Comparison of ENCODE assay signal across 17 mouse cellular contexts in the genomic region with DNA sequence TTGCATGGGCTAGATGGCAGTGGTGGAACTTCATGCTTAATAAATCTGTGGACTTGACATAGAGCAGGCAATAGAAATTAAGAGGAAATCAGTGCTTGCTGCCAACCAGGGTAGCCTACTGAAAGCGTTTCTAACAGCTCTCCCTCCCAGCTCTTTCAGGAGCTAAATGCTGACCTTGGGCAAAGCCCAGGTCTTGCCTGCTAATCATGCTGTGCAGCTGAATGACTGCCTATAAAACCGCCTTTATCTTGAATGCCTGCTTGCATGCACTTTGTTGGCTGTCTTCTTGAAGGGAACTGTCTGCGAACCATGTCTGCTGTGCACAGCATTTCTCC. TPM values are rescaled to one million over a fixed set of nuclear protein-coding genes. Genes with fewer than 3 reads are reported as not detected.
DNase-seq lines count a peak whose midpoint lies in the region; TF ChIP-seq lines count a peak whose summit lies in the region.
"Had no signal": no experiment of that assay in that cellular context is flagged by ENCODE, and none has a peak within 500 bp of the region (broad histone marks: within the 10 kb centered on the region; RNA-seq: fewer than 3 reads in every experiment).

No protein-coding gene starts in this region.

- no peaks in the 10 kb centered on the region for H3K36me3 ChIP-seq in heart, adult 2 months (ENCODE audit: control insufficient read depth, insufficient read depth, low read length)
- H3K36me3 ChIP-seq: limb, embryonic 10.5 days; liver, embryonic 12.5 days; midbrain, embryonic 12.5 days had no signal

- no peak for TF ChIP-seq POLR2A in heart, adult 2 months (IDR thresholded peaks at IDR 0.05; ENCODE audit: insufficient read depth, low read depth, low read length)

- H3K9ac ChIP-seq in heart, adult 2 months (ENCODE audit: low read depth, low read length), result no peak overlapping the region
- H3K9ac ChIP-seq: hindbrain, embryonic 14.5 days; liver, embryonic 12.5 days; midbrain, embryonic 12.5 days had no signal

- H3K27me3 ChIP-seq in heart, adult 2 months (ENCODE audit: control insufficient read depth, insufficient read depth, low read length), result no peaks in the 10 kb centered on the region
- H3K27me3 ChIP-seq: liver, embryonic 12.5 days; midbrain, embryonic 12.5 days had no signal

- TF ChIP-seq EP300 in heart, adult 2 months (IDR thresholded peaks at IDR 0.05; ENCODE audit: insufficient read depth, low read depth, low read length), result no peak

- DNase-seq in cerebellum, adult 9-11 months, result peak; percentile 32
- no peak for DNase-seq in cerebellum, adult 8-10 months
- DNase-seq in heart, adult 2 months, result peak; percentile 14 to 21
- no peak for DNase-seq in heart, adult 8-10 months (ENCODE audit: low spot score)
- peak; percentile 2 for DNase-seq in urinary bladder, postnatal 14 days (ENCODE audit: low spot score)
- DNase-seq in urinary bladder, postnatal 10 days (ENCODE audit: low spot score), result no peak
- no peak for DNase-seq in lung, postnatal 14 days
- no peak for DNase-seq in ovary, postnatal 10 days (ENCODE audit: low spot score)
- DNase-seq: gastrocnemius, postnatal 14 days; kidney, adult 2 months; layer of hippocampus, postnatal 36 days; right cerebral cortex, postnatal 25 days; thymus, postnatal 36 days had no signal

- intact Hi-C loops in heart, adult 2 months (cut with DNase I), result loop anchor here (5.0 kb wide), 1 partner anchor 36 kb away; the partner anchor contains the start of gene Mamld1

- 43% methylated on average over 3 of the region's 3 CpGs for WGBS in heart, adult 2 months

- no peaks in the 10 kb centered on the region for H3K79me2 ChIP-seq in heart, adult 2 months (replicated peaks; ENCODE audit: control insufficient read depth, insufficient read depth, low read length)

- no peak for TF ChIP-seq CTCF in heart, adult 2 months (IDR thresholded peaks at IDR 0.05)

- H3K27ac ChIP-seq in heart, adult 2 months, result peak overlapping the region; percentile 19
- H3K27ac ChIP-seq: hindbrain, embryonic 14.5 days; limb, embryonic 10.5 days; liver, embryonic 12.5 days; midbrain, embryonic 12.5 days had no signal

- no peak overlapping the region for H3K4me3 ChIP-seq in heart, adult 2 months
- H3K4me3 ChIP-seq: limb, embryonic 10.5 days; liver, embryonic 12.5 days; midbrain, embryonic 12.5 days had no signal

- peaks cover 5% of the 10 kb centered on the region for H3K4me1 ChIP-seq in heart, adult 2 months (ENCODE audit: control insufficient read depth, insufficient read depth, low read length)
- H3K4me1 ChIP-seq: limb, embryonic 10.5 days; liver, embryonic 12.5 days; midbrain, embryonic 12.5 days had no signal

RNA-seq across cellular contexts. Expression of gene Mamld1, which starts 38.0 kb away (rescaled TPM):
- total RNA-seq in heart, adult 2 months (2021), result 1 to 10 TPM; 5.7 to 7.0 TPM
- 4.3 and 4.5 TPM in 2 replicates for polyA plus RNA-seq in heart, adult 2 months (2012; rRNA removed)
- total RNA-seq in heart, adult 8-10 months (2022), result 1 to 10 TPM; 4.2 to 5.1 (median 4.4) TPM

Comparison
In these comparisons a context has a peak if more than half of its experiments do, and no peak if none do; other contexts are left out.
1. DNase-seq: peak in cerebellum, adult 9-11 months (single experiment), heart, adult 2 months (2 of 2) and urinary bladder, postnatal 14 days (single experiment); none in cerebellum, adult 8-10 months (single experiment), heart, adult 8-10 months (single experiment), urinary bladder, postnatal 10 days (single experiment), lung, postnatal 14 days (single experiment) and ovary, postnatal 10 days (single experiment).